Mouse (Mus musculus): ENCODE measurements at regions not wholly inside any gene's neighbourhood (a gene's known extent, or its start where the extent isn't known, plus 50 kb on each side); places are given as distances from the start of the nearest gene placed in this dataset.

GRCm38 (mm10) chr19:26978640-26979007 lies 92.9 kb downstream of the Gm815 start:
- no peak for DNase-seq (ENCODE audit: low spot score)
- H3K36me3 ChIP-seq (replicated peaks): no peaks in the 10 kb centered on the region
- H3K27me3 ChIP-seq (replicated peaks; ENCODE audit: low read depth, poor library complexity, severe bottlenecking): no peaks in the 10 kb centered on the region
- H3K27ac ChIP-seq (replicated peaks): no peak overlapping the region
- no peak overlapping the region for H3K4me3 ChIP-seq
- H3K9me3 ChIP-seq: no peaks in the 10 kb centered on the region
- H3K4me1 ChIP-seq: peaks cover 21% of the 10 kb centered on the region
- WGBS: 68% methylated on average over 3 of the region's 3 CpGs

- 82% methylated on average over 2 of the region's 2 CpGs for WGBS
Observed at GRCm38 (mm10) chr19:26979322-26979721, 93.6 kb downstream of the Gm815 start.

GRCm38 (mm10) chr19:26986672-26987071 lies 101.0 kb downstream of the Gm815 start:
- no peak for DNase-seq (ENCODE audit: low spot score)
- H3K36me3 ChIP-seq (replicated peaks): no peaks in the 10 kb centered on the region
- H3K4me1 ChIP-seq: no peaks in the 10 kb centered on the region
- H3K27ac ChIP-seq (replicated peaks): no peak overlapping the region
- H3K4me3 ChIP-seq: no peak overlapping the region
- WGBS: 91% methylated on average over 1 of the region's 1 CpGs
- no peaks in the 10 kb centered on the region for H3K27me3 ChIP-seq (replicated peaks; ENCODE audit: low read depth, poor library complexity, severe bottlenecking)
- H3K9me3 ChIP-seq: no peaks in the 10 kb centered on the region

More at GRCm38 (mm10) chr19:26979322-26979721, 93.6 kb downstream of the Gm815 start:
- no peaks in the 10 kb centered on the region for H3K36me3 ChIP-seq (replicated peaks)
- DNase-seq (ENCODE audit: low spot score): no peak
- peaks cover 21% of the 10 kb centered on the region for H3K4me1 ChIP-seq
- no peak overlapping the region for H3K4me3 ChIP-seq
- H3K27me3 ChIP-seq (replicated peaks; ENCODE audit: low read depth, poor library complexity, severe bottlenecking): no peaks in the 10 kb centered on the region
- no peak overlapping the region for H3K27ac ChIP-seq (replicated peaks)
- H3K9me3 ChIP-seq: no peaks in the 10 kb centered on the region

- Histone ChIP-seq H3K4me1 (no peaks in the 10 kb centered on the region), H3K36me3 (replicated peaks) (no peaks in the 10 kb centered on the region), H3K27me3 (replicated peaks; ENCODE audit: low read depth, poor library complexity, severe bottlenecking) (no peaks in the 10 kb centered on the region), H3K27ac (replicated peaks) (no peak overlapping the region), H3K9me3 (no peaks in the 10 kb centered on the region), H3K4me3 (no peak overlapping the region)
- no peak for DNase-seq (ENCODE audit: low spot score)
- WGBS: 72% methylated on average over 3 of the region's 3 CpGs
Observed at GRCm38 (mm10) chr19:26987197-26987596, 101.5 kb downstream of the Gm815 start.

GRCm38 (mm10) chr19:26987909-26988456 lies 102.3 kb downstream of the Gm815 start:
- no peaks in the 10 kb centered on the region for H3K36me3 ChIP-seq (replicated peaks)
- DNase-seq (ENCODE audit: low spot score): no peak
- no peaks in the 10 kb centered on the region for H3K27me3 ChIP-seq (replicated peaks; ENCODE audit: low read depth, poor library complexity, severe bottlenecking)
- H3K4me3 ChIP-seq: no peak overlapping the region
- H3K4me1 ChIP-seq: no peaks in the 10 kb centered on the region
- H3K9me3 ChIP-seq: no peaks in the 10 kb centered on the region
- WGBS: 89% methylated on average over 6 of the region's 6 CpGs
- H3K27ac ChIP-seq (replicated peaks): no peak overlapping the region

GRCm38 (mm10) chr19:26994586-26995352 lies 109.1 kb downstream of the Gm815 start:
- Histone ChIP-seq H3K27ac (replicated peaks) (no peak overlapping the region), H3K9me3 (no peaks in the 10 kb centered on the region), H3K4me3 (no peak overlapping the region), H3K36me3 (replicated peaks) (no peaks in the 10 kb centered on the region), H3K27me3 (replicated peaks; ENCODE audit: low read depth, poor library complexity, severe bottlenecking) (no peaks in the 10 kb centered on the region), H3K4me1 (no peaks in the 10 kb centered on the region)
- WGBS: 77% methylated on average over 4 of the region's 4 CpGs
- no peak for DNase-seq (ENCODE audit: low spot score)

GRCm38 (mm10) chr19:26999596-26999995 lies 113.9 kb downstream of the Gm815 start:
- Histone ChIP-seq H3K27me3 (replicated peaks; ENCODE audit: low read depth, poor library complexity, severe bottlenecking) (no peaks in the 10 kb centered on the region), H3K4me1 (no peaks in the 10 kb centered on the region), H3K4me3 (no peak overlapping the region), H3K27ac (replicated peaks) (no peak overlapping the region), H3K36me3 (replicated peaks) (no peaks in the 10 kb centered on the region), H3K9me3 (no peaks in the 10 kb centered on the region)
- no peak for DNase-seq (ENCODE audit: low spot score)
- 78% methylated on average over 3 of the region's 3 CpGs for WGBS

GRCm38 (mm10) chr19:27021930-27022329 lies 136.2 kb downstream of the Gm815 start:
- Histone ChIP-seq H3K27ac (replicated peaks) (no peak overlapping the region), H3K9me3 (no peaks in the 10 kb centered on the region), H3K4me1 (no peaks in the 10 kb centered on the region), H3K27me3 (replicated peaks; ENCODE audit: low read depth, poor library complexity, severe bottlenecking) (no peaks in the 10 kb centered on the region), H3K4me3 (no peak overlapping the region), H3K36me3 (replicated peaks) (no peaks in the 10 kb centered on the region)
- 94% methylated on average over 3 of the region's 3 CpGs for WGBS
- DNase-seq (ENCODE audit: low spot score): no peak

- Histone ChIP-seq H3K9me3 (no peaks in the 10 kb centered on the region), H3K4me3 (no peak overlapping the region), H3K4me1 (no peaks in the 10 kb centered on the region), H3K27me3 (replicated peaks; ENCODE audit: low read depth, poor library complexity, severe bottlenecking) (no peaks in the 10 kb centered on the region), H3K27ac (replicated peaks) (no peak overlapping the region), H3K36me3 (replicated peaks) (no peaks in the 10 kb centered on the region)
- 86% methylated on average over 5 of the region's 5 CpGs for WGBS
- DNase-seq (ENCODE audit: low spot score): no peak
Observed at GRCm38 (mm10) chr19:27022917-27023316, 137.2 kb downstream of the Gm815 start.

- H3K9me3 ChIP-seq: no peaks in the 10 kb centered on the region
- H3K27ac ChIP-seq (replicated peaks): no peak overlapping the region
- 84% methylated on average over 1 of the region's 1 CpGs for WGBS
- H3K4me3 ChIP-seq: no peak overlapping the region
- DNase-seq (ENCODE audit: low spot score): no peak
- H3K4me1 ChIP-seq: no peaks in the 10 kb centered on the region
- no peaks in the 10 kb centered on the region for H3K36me3 ChIP-seq (replicated peaks)
- no peaks in the 10 kb centered on the region for H3K27me3 ChIP-seq (replicated peaks; ENCODE audit: low read depth, poor library complexity, severe bottlenecking)
Observed at GRCm38 (mm10) chr19:27028834-27029233, 143.2 kb downstream of the Gm815 start.

- DNase-seq (ENCODE audit: low spot score): no peak
- Histone ChIP-seq H3K27me3 (replicated peaks; ENCODE audit: low read depth, poor library complexity, severe bottlenecking) (no peaks in the 10 kb centered on the region), H3K9me3 (no peaks in the 10 kb centered on the region), H3K4me3 (no peak overlapping the region), H3K27ac (replicated peaks) (no peak overlapping the region), H3K36me3 (replicated peaks) (no peaks in the 10 kb centered on the region), H3K4me1 (no peaks in the 10 kb centered on the region)
- WGBS: 84% methylated on average over 7 of the region's 7 CpGs
Observed at GRCm38 (mm10) chr19:27031030-27031700, 145.5 kb downstream of the Gm815 start.

- Histone ChIP-seq H3K27ac (replicated peaks) (no peak overlapping the region), H3K4me1 (no peaks in the 10 kb centered on the region), H3K9me3 (no peaks in the 10 kb centered on the region), H3K4me3 (no peak overlapping the region), H3K36me3 (replicated peaks) (no peaks in the 10 kb centered on the region), H3K27me3 (replicated peaks; ENCODE audit: low read depth, poor library complexity, severe bottlenecking) (no peaks in the 10 kb centered on the region)
- no peak for DNase-seq (ENCODE audit: low spot score)
- WGBS: 84% methylated on average over 5 of the region's 5 CpGs
Observed at GRCm38 (mm10) chr19:27032621-27033020, 146.9 kb downstream of the Gm815 start.

- H3K27me3 ChIP-seq (replicated peaks; ENCODE audit: low read depth, poor library complexity, severe bottlenecking): no peaks in the 10 kb centered on the region
- no peak overlapping the region for H3K27ac ChIP-seq (replicated peaks)
- H3K4me1 ChIP-seq: no peaks in the 10 kb centered on the region; the same call in 1 of the 2 replicates
Observed at GRCm38 (mm10) chr19:27038298-27038697, 152.6 kb downstream of the Gm815 start.

More at GRCm38 (mm10) chr19:27038298-27038697, 152.6 kb downstream of the Gm815 start:
- no peak for DNase-seq (ENCODE audit: low spot score)
- Histone ChIP-seq H3K36me3 (replicated peaks) (no peaks in the 10 kb centered on the region), H3K4me3 (no peak overlapping the region), H3K9me3 (no peaks in the 10 kb centered on the region)
- 60% methylated on average over 3 of the region's 3 CpGs for WGBS
